Mouse (Mus musculus): Measurements from ENCODE around the gene Zmynd11. TPM values are rescaled to one million over a fixed set of nuclear protein-coding genes. Genes with fewer than 3 reads are reported as not detected.

The Zmynd11 gene
- polyA plus RNA-seq, 1 experiment: 13.1 TPM

DNA sequence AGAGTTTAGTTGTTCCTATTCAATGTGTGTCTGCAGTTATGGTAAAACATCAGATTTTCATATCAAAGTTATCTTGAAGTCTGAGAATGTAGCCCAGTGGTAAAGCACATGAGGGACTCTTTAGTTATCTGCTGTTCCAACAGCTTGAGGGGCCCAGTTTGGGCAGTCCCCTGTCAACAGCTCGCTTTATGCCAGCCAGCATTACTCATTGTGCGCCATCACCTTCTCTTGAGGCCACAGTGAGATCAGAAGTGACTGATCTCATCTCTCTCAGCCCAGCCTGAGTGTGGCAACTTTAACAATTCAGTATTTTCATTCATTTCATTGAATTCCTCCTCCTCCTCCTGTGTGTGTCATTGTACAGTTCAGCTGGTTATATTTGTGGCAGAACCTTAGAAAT, 129.2 kb downstream of the Zmynd11 start:
- H3K27me3 ChIP-seq (ENCODE audit: control insufficient read depth, insufficient read depth, low read length): no peaks in the 10 kb centered on the region
- H3K36me3 ChIP-seq (ENCODE audit: control insufficient read depth, insufficient read depth, low read length): no peaks in the 10 kb centered on the region
- H3K27ac ChIP-seq (ENCODE audit: control insufficient read depth, insufficient read depth, low read depth, low read length): no peak overlapping the region
- H3K4me1 ChIP-seq (ENCODE audit: control insufficient read depth, insufficient read depth, low read length): no peaks in the 10 kb centered on the region
- H3K4me3 ChIP-seq (ENCODE audit: control insufficient read depth, low read depth, low read length): no peak overlapping the region
- no peak for TF ChIP-seq POLR2A (IDR thresholded peaks at IDR 0.05; ENCODE audit: control insufficient read depth, low read depth, low read length)
- TF ChIP-seq CTCF (IDR thresholded peaks at IDR 0.05; ENCODE audit: control insufficient read depth, insufficient read depth, insufficient replicate concordance, low read depth, low read length): no peak
